Mouse (Mus musculus) myocyte (in vitro differentiated cells): ENCODE measurements at regions not wholly inside any gene's neighbourhood (a gene's known extent, or its start where the extent isn't known, plus 50 kb on each side); places are given as distances from the start of the nearest gene placed in this dataset.

Source experiments
- H3K27me3 ChIP-seq: one replicate; pipeline ENCODE4 v1.6.1; 2011; ENCODE audit not compliant: control insufficient read depth, insufficient read depth, insufficient read length
- H3K36me3 ChIP-seq: one replicate; pipeline ENCODE4 v1.6.1; 2011; ENCODE audit not compliant: control insufficient read depth, insufficient read depth
- H3K4me2 ChIP-seq: one replicate; pipeline ENCODE4 v1.6.1; 2011; ENCODE audit warnings: low read depth, control low read depth
- H3K4me3 ChIP-seq: one replicate; pipeline ENCODE4 v1.5.1; 2011; ENCODE audit warnings: mild to moderate bottlenecking, control low read depth, moderate library complexity
- H3K79me2 ChIP-seq: one replicate; pipeline ENCODE4 v1.6.1; 2011; ENCODE audit not compliant: control insufficient read depth, insufficient read depth
- H3ac ChIP-seq: one replicate; pipeline ENCODE4 v1.6.1; 2011; ENCODE audit not compliant: control insufficient read depth, insufficient read length
- CEBPB ChIP-seq: IDR thresholded peaks from 2 replicates; pipeline ENCODE4 v1.6.1; 2011; ENCODE audit warnings: mild to moderate bottlenecking, moderate library complexity; ENCODE audit not compliant: poor library complexity, insufficient read depth, severe bottlenecking
- E2F4 ChIP-seq: IDR thresholded peaks from one replicate; pipeline ENCODE4 v1.6.1; 2011; ENCODE audit warnings: mild to moderate bottlenecking, control low read depth, moderate library complexity; ENCODE audit not compliant: insufficient read depth
- MAX ChIP-seq: IDR thresholded peaks from one replicate; pipeline ENCODE4 v1.6.1; 2011; ENCODE audit warnings: low read depth, mild to moderate bottlenecking, control low read depth
- MYOD1 ChIP-seq, 3 experiments: IDR thresholded peaks; one replicate each; pipeline ENCODE4 v1.6.1; 2011; ENCODE audit warnings: control low read depth in 2 of 3, low read depth in 2 of 3, mild to moderate bottlenecking in 2 of 3, moderate library complexity in 1 of 3; ENCODE audit not compliant: insufficient read length in 2 of 3, control insufficient read depth in 1 of 3
- MYOG ChIP-seq, 3 experiments: IDR thresholded peaks; one replicate each; pipeline ENCODE4 v1.6.1; 2011; ENCODE audit warnings: control low read depth in 2 of 3, low read depth in 2 of 3, mild to moderate bottlenecking in 2 of 3; ENCODE audit not compliant: insufficient read length in 2 of 3, control insufficient read depth in 1 of 3, insufficient read depth in 1 of 3
- POLR2A ChIP-seq: IDR thresholded peaks from one replicate; pipeline ENCODE4 v1.6.1; 2011; ENCODE audit warnings: low read depth, mild to moderate bottlenecking, control low read depth, moderate library complexity; ENCODE audit not compliant: insufficient read length
- POLR2AphosphoS2 ChIP-seq: IDR thresholded peaks from one replicate; pipeline ENCODE4 v1.6.1; 2011; ENCODE audit warnings: low read depth, control low read depth; ENCODE audit not compliant: insufficient read length
- REST ChIP-seq: IDR thresholded peaks from one replicate; pipeline ENCODE4 v1.6.1; 2011; ENCODE audit warnings: mild to moderate bottlenecking, control low read depth, moderate library complexity; ENCODE audit not compliant: insufficient read depth, insufficient read length
- SRF ChIP-seq: IDR thresholded peaks from one replicate; pipeline ENCODE4 v1.6.1; 2011; ENCODE audit warnings: low read depth; ENCODE audit not compliant: control insufficient read depth, insufficient read length
- TCF12 ChIP-seq: IDR thresholded peaks from one replicate; pipeline ENCODE4 v1.6.1; 2011; ENCODE audit warnings: mild to moderate bottlenecking, control low read depth; ENCODE audit not compliant: poor library complexity, insufficient read depth, severe bottlenecking
- TCF3 ChIP-seq: IDR thresholded peaks from one replicate; pipeline ENCODE4 v1.6.1; 2011; ENCODE audit warnings: low read depth, control low read depth; ENCODE audit not compliant: insufficient read length
- USF1 ChIP-seq: IDR thresholded peaks from one replicate; pipeline ENCODE4 v1.6.1; 2011; ENCODE audit warnings: low read depth, mild to moderate bottlenecking, control low read depth, moderate library complexity

- Histone ChIP-seq H3ac (no peak overlapping the region), H3K4me2 (no peak overlapping the region), H3K4me3 (no peak overlapping the region), H3K27me3 (no peaks in the 10 kb centered on the region), H3K79me2 (no peaks in the 10 kb centered on the region), H3K36me3 (no peaks in the 10 kb centered on the region)
- TF ChIP-seq USF1, result no peak
- no peak for TF ChIP-seq REST
- TF ChIP-seq TCF3, result no peak
- TF ChIP-seq MAX, result no peak
- TF ChIP-seq MYOD1 (IDR thresholded peaks at IDR 0.05; ENCODE audit: control insufficient read depth in 1 of 3, insufficient read length in 2 of 3, low read depth in 2 of 3), result no peak
- no peak for TF ChIP-seq MYOG (IDR thresholded peaks at IDR 0.05; ENCODE audit: control insufficient read depth in 1 of 3, insufficient read depth in 1 of 3, insufficient read length in 2 of 3, low read depth in 2 of 3)
- no peak for TF ChIP-seq SRF
- no peak for TF ChIP-seq E2F4
- no peak for TF ChIP-seq POLR2A
- no peak for TF ChIP-seq POLR2AphosphoS2
- no peak for TF ChIP-seq CEBPB
- TF ChIP-seq TCF12, result no peak
Measured at GRCm38 (mm10) chr12:118739103-118739502, 107.0 kb upstream of the Sp8 start.

GRCm38 (mm10) chr12:118725891-118726290, 120.2 kb upstream of the Sp8 start:
- no peaks in the 10 kb centered on the region for H3K79me2 ChIP-seq
- no peak overlapping the region for H3ac ChIP-seq
- H3K27me3 ChIP-seq, result no peaks in the 10 kb centered on the region
- H3K36me3 ChIP-seq, result no peaks in the 10 kb centered on the region
- no peak overlapping the region for H3K4me2 ChIP-seq
- no peak overlapping the region for H3K4me3 ChIP-seq
- TF ChIP-seq MYOD1 (IDR thresholded peaks at IDR 0.05; ENCODE audit: control insufficient read depth in 1 of 3, insufficient read length in 2 of 3, low read depth in 2 of 3), result no peak
- no peak for TF ChIP-seq USF1
- no peak for TF ChIP-seq POLR2AphosphoS2
- no peak for TF ChIP-seq SRF
- TF ChIP-seq MYOG (IDR thresholded peaks at IDR 0.05; ENCODE audit: control insufficient read depth in 1 of 3, insufficient read depth in 1 of 3, insufficient read length in 2 of 3, low read depth in 2 of 3), result no peak
- TF ChIP-seq MAX, result no peak
- no peak for TF ChIP-seq TCF12
- TF ChIP-seq E2F4, result no peak
- no peak for TF ChIP-seq REST
- TF ChIP-seq POLR2A, result no peak
- TF ChIP-seq TCF3, result no peak
- TF ChIP-seq CEBPB, result no peak

- H3K4me2 ChIP-seq, result peak overlapping the region; percentile 8
- H3K4me3 ChIP-seq, result no peak overlapping the region
- no peaks in the 10 kb centered on the region for H3K36me3 ChIP-seq
- no peaks in the 10 kb centered on the region for H3K27me3 ChIP-seq
- TF ChIP-seq REST (no peak), CEBPB (peak; percentile 96)
- no peak overlapping the region for H3ac ChIP-seq
- no peaks in the 10 kb centered on the region for H3K79me2 ChIP-seq
Measured at GRCm38 (mm10) chr12:118719878-118720573, 126.1 kb upstream of the Sp8 start.

- Histone ChIP-seq H3K79me2 (no peaks in the 10 kb centered on the region), H3K36me3 (no peaks in the 10 kb centered on the region), H3K4me3 (no peak overlapping the region), H3K4me2 (no peak overlapping the region), H3K27me3 (no peaks in the 10 kb centered on the region), H3ac (no peak overlapping the region)
- TF ChIP-seq REST (no peak), USF1 (no peak), POLR2AphosphoS2 (no peak), MYOG (IDR thresholded peaks at IDR 0.05; ENCODE audit: control insufficient read depth in 1 of 3, insufficient read depth in 1 of 3, insufficient read length in 2 of 3, low read depth in 2 of 3) (no peak), TCF12 (no peak), SRF (no peak), MAX (no peak), POLR2A (no peak), CEBPB (no peak), TCF3 (no peak), MYOD1 (IDR thresholded peaks at IDR 0.05; ENCODE audit: control insufficient read depth in 1 of 3, insufficient read length in 2 of 3, low read depth in 2 of 3) (no peak), E2F4 (no peak)
Measured at GRCm38 (mm10) chr12:118716824-118717223, 129.3 kb upstream of the Sp8 start.

- no peaks in the 10 kb centered on the region for H3K36me3 ChIP-seq
- H3K4me2 ChIP-seq, result no peak overlapping the region
- H3K27me3 ChIP-seq, result no peaks in the 10 kb centered on the region
- H3K79me2 ChIP-seq, result no peaks in the 10 kb centered on the region
- no peak for TF ChIP-seq MAX
- no peak for TF ChIP-seq MYOG (IDR thresholded peaks at IDR 0.05; ENCODE audit: control insufficient read depth in 1 of 3, insufficient read depth in 1 of 3, insufficient read length in 2 of 3, low read depth in 2 of 3)
- no peak for TF ChIP-seq MYOD1 (IDR thresholded peaks at IDR 0.05; ENCODE audit: control insufficient read depth in 1 of 3, insufficient read length in 2 of 3, low read depth in 2 of 3)
- H3K4me3 ChIP-seq, result no peak overlapping the region
- H3ac ChIP-seq, result no peak overlapping the region
Measured at GRCm38 (mm10) chr12:118706626-118707025, 139.5 kb upstream of the Sp8 start.
